Mouse (Mus musculus) neural tube, embryonic 15.5 days (tissue): ENCODE data around the gene Gm17455. TPM values are rescaled to one million over a fixed set of nuclear protein-coding genes. Genes with fewer than 3 reads are reported as not detected.

Source experiments
- ATAC-seq: fragments of 200-750 bp; cut with Nextera tagmentation; 2 replicates; pipeline ENCODE4 v1.8.0; 2017; ENCODE audit warnings: mild to moderate bottlenecking, moderate TSS enrichment, moderate library complexity; ENCODE audit not compliant: low FRiP score
- H3K27ac ChIP-seq: fragments of 300-500 bp; sonication (generic); replicated peaks from 2 replicates; pipeline ENCODE4 v1.5.1; 2015; ENCODE audit warnings: mild to moderate bottlenecking, inconsistent platforms
- H3K27me3 ChIP-seq: fragments of 300-500 bp; sonication (generic); replicated peaks from 2 replicates; pipeline ENCODE4 v1.6.1; 2015; ENCODE audit warnings: inconsistent platforms
- H3K36me3 ChIP-seq: fragments of 300-500 bp; sonication (generic); 2 replicates; pipeline ENCODE4 v1.6.1; 2015; ENCODE audit warnings: inconsistent platforms
- H3K4me1 ChIP-seq: fragments of 300-500 bp; sonication (generic); 2 replicates; pipeline ENCODE4 v1.6.1; 2015; ENCODE audit warnings: inconsistent platforms
- H3K4me2 ChIP-seq: fragments of 300-500 bp; sonication (generic); 2 replicates; pipeline ENCODE4 v1.6.1; 2015; ENCODE audit warnings: inconsistent platforms, mild to moderate bottlenecking, moderate library complexity
- H3K4me3 ChIP-seq: fragments of 300-500 bp; sonication (generic); replicated peaks from 2 replicates; pipeline ENCODE4 v1.5.1; 2015; ENCODE audit warnings: mild to moderate bottlenecking, inconsistent platforms
- H3K9ac ChIP-seq: fragments of 300-500 bp; sonication (generic); replicated peaks from 2 replicates; pipeline ENCODE4 v1.6.1; 2015; ENCODE audit warnings: mild to moderate bottlenecking, inconsistent platforms
- H3K9me3 ChIP-seq: fragments of 300-500 bp; sonication (generic); replicated peaks from 2 replicates; pipeline ENCODE4 v1.6.1; 2016; ENCODE audit warnings: inconsistent platforms
- WGBS: fragments of 180-500 bp; shearing (Covaris S2); methylation state at CpG from one replicate; pipeline ENCODE4 v1.1.7; 2015; ENCODE audit warnings: mixed read lengths; 5-methylcytosine and 5-hydroxymethylcytosine counted together
- polyA plus RNA-seq: library from polyadenylated mRNA; unstranded; fragments of >200 nt; fragmentation: Nextera tagmentation; extraction: Ambion mirVana; gene quantifications from 2 replicates; pipeline ENCODE4 v1.2.1, GENCODE M21; 2015

Gm17455 gene
- polyA plus RNA-seq, 1 experiment from 2014 or later = 11.3 TPM

- ATAC-seq = peak; percentile 36; the same call in 1 of the 2 replicates
- Histone ChIP-seq H3K27ac (peak overlapping the region; percentile 43), H3K4me2 (no peak overlapping the region; the same call in 1 of the 2 replicates), H3K9me3 (no peaks in the 10 kb centered on the region), H3K36me3 (no peaks in the 10 kb centered on the region), H3K9ac (no peak overlapping the region), H3K4me3 (no peak overlapping the region), H3K27me3 (no peaks in the 10 kb centered on the region), H3K4me1 (peaks cover 26% of the 10 kb centered on the region)
- 28% methylated on average over 12 of the region's 12 CpGs for WGBS
Observed at GRCm38 (mm10) chr10:60361615-60362309, 37.8 kb upstream of the Gm17455 start.

- no peaks in the 10 kb centered on the region for H3K36me3 ChIP-seq
- no peak overlapping the region for H3K9ac ChIP-seq
- no peak overlapping the region for H3K4me2 ChIP-seq
- peak overlapping the region; percentile 43 for H3K27ac ChIP-seq
- no peak overlapping the region for H3K4me3 ChIP-seq
- ATAC-seq = peak; percentile 40; the same call in 1 of the 2 replicates
- H3K27me3 ChIP-seq = no peaks in the 10 kb centered on the region
- H3K9me3 ChIP-seq = no peaks in the 10 kb centered on the region
- WGBS = 28% methylated on average over 2 of the region's 2 CpGs
- peaks cover 25% of the 10 kb centered on the region for H3K4me1 ChIP-seq
Observed at GRCm38 (mm10) chr10:60362310-60362628, 37.3 kb upstream of the Gm17455 start.

- no peaks in the 10 kb centered on the region for H3K9me3 ChIP-seq
- H3K4me3 ChIP-seq = no peak overlapping the region
- H3K27ac ChIP-seq = no peak overlapping the region
- no peak overlapping the region for H3K4me2 ChIP-seq
- no peak for ATAC-seq
- whole genome bisulfite sequencing = 61% methylated on average over 6 of the region's 6 CpGs
- no peaks in the 10 kb centered on the region for H3K27me3 ChIP-seq
- H3K36me3 ChIP-seq = no peaks in the 10 kb centered on the region
- peaks cover 23% of the 10 kb centered on the region for H3K4me1 ChIP-seq
- H3K9ac ChIP-seq = no peak overlapping the region
Observed at GRCm38 (mm10) chr10:60363426-60363825, 36.1 kb upstream of the Gm17455 start.

GRCm38 (mm10) chr10:60367145-60367544 is 32.4 kb upstream of the Gm17455 start:
- H3K9ac ChIP-seq = no peak overlapping the region
- H3K9me3 ChIP-seq = no peaks in the 10 kb centered on the region
- no peaks in the 10 kb centered on the region for H3K27me3 ChIP-seq
- 86% methylated on average over 2 of the region's 2 CpGs for WGBS
- H3K4me3 ChIP-seq = no peak overlapping the region
- H3K36me3 ChIP-seq = no peaks in the 10 kb centered on the region
- ATAC-seq = no peak
- no peak overlapping the region for H3K4me2 ChIP-seq
- no peak overlapping the region for H3K27ac ChIP-seq
- H3K4me1 ChIP-seq = peaks cover 21% of the 10 kb centered on the region; the same call in 1 of the 2 replicates

GRCm38 (mm10) chr10:60367904-60368303 is 31.6 kb upstream of the Gm17455 start:
- no peak for ATAC-seq
- no peak overlapping the region for H3K4me2 ChIP-seq
- no peak overlapping the region for H3K27ac ChIP-seq
- peaks cover 14% of the 10 kb centered on the region; the same call in 1 of the 2 replicates for H3K4me1 ChIP-seq
- 75% methylated on average over 4 of the region's 4 CpGs for WGBS
- H3K27me3 ChIP-seq = no peaks in the 10 kb centered on the region
- no peak overlapping the region for H3K4me3 ChIP-seq
- H3K9me3 ChIP-seq = no peaks in the 10 kb centered on the region
- no peaks in the 10 kb centered on the region for H3K36me3 ChIP-seq
- H3K9ac ChIP-seq = no peak overlapping the region

GRCm38 (mm10) chr10:60369405-60369804 is 30.1 kb upstream of the Gm17455 start:
- WGBS = 87% methylated on average over 6 of the region's 6 CpGs
- H3K4me1 ChIP-seq = peaks cover 9% of the 10 kb centered on the region; the same call in 1 of the 2 replicates
- no peaks in the 10 kb centered on the region for H3K27me3 ChIP-seq
- no peak for ATAC-seq
- no peak overlapping the region for H3K4me3 ChIP-seq
- H3K4me2 ChIP-seq = no peak overlapping the region
- H3K27ac ChIP-seq = no peak overlapping the region
- H3K9ac ChIP-seq = no peak overlapping the region
- no peaks in the 10 kb centered on the region for H3K36me3 ChIP-seq
- no peaks in the 10 kb centered on the region for H3K9me3 ChIP-seq

- H3K4me1 ChIP-seq = peaks cover 9% of the 10 kb centered on the region; the same call in 1 of the 2 replicates
- no peak overlapping the region for H3K4me2 ChIP-seq
- no peaks in the 10 kb centered on the region for H3K27me3 ChIP-seq
- no peaks in the 10 kb centered on the region for H3K36me3 ChIP-seq
- H3K4me3 ChIP-seq = no peak overlapping the region
- H3K9me3 ChIP-seq = no peaks in the 10 kb centered on the region
- peak; percentile 52; the same call in 1 of the 2 replicates for ATAC-seq
- WGBS = 43% methylated on average over 2 of the region's 2 CpGs
- no peak overlapping the region for H3K27ac ChIP-seq
- no peak overlapping the region for H3K9ac ChIP-seq
Observed at GRCm38 (mm10) chr10:60370098-60370497, 29.4 kb upstream of the Gm17455 start.

- H3K9me3 ChIP-seq = no peaks in the 10 kb centered on the region
- no peaks in the 10 kb centered on the region for H3K27me3 ChIP-seq
- H3K4me1 ChIP-seq = peaks cover 9% of the 10 kb centered on the region; the same call in 1 of the 2 replicates
- H3K27ac ChIP-seq = no peak overlapping the region
- no peak overlapping the region for H3K4me3 ChIP-seq
- no peak overlapping the region for H3K9ac ChIP-seq
- H3K4me2 ChIP-seq = no peak overlapping the region
- 77% methylated on average over 5 of the region's 5 CpGs for WGBS
- ATAC-seq = 0 out of 2 replicates have a peak, but pooled peaks have one; percentile 49
- H3K36me3 ChIP-seq = no peaks in the 10 kb centered on the region
Observed at GRCm38 (mm10) chr10:60370601-60371061, 28.9 kb upstream of the Gm17455 start.

GRCm38 (mm10) chr10:60371596-60372386 is 27.7 kb upstream of the Gm17455 start:
- Histone ChIP-seq H3K36me3 (no peaks in the 10 kb centered on the region), H3K27me3 (no peaks in the 10 kb centered on the region), H3K4me3 (no peak overlapping the region), H3K27ac (no peak overlapping the region), H3K4me1 (peaks cover 9% of the 10 kb centered on the region; the same call in 1 of the 2 replicates), H3K4me2 (no peak overlapping the region), H3K9ac (no peak overlapping the region), H3K9me3 (no peaks in the 10 kb centered on the region)
- WGBS = 80% methylated on average over 5 of the region's 5 CpGs
- no peak for ATAC-seq

GRCm38 (mm10) chr10:60373543-60373936 is 26.0 kb upstream of the Gm17455 start:
- peaks cover 9% of the 10 kb centered on the region; the same call in 1 of the 2 replicates for H3K4me1 ChIP-seq
- no peak for ATAC-seq
- H3K9me3 ChIP-seq = no peaks in the 10 kb centered on the region
- no peaks in the 10 kb centered on the region for H3K36me3 ChIP-seq
- H3K27me3 ChIP-seq = no peaks in the 10 kb centered on the region
- WGBS = 75% methylated on average over 6 of the region's 6 CpGs
- no peak overlapping the region for H3K27ac ChIP-seq
- no peak overlapping the region for H3K9ac ChIP-seq
- H3K4me2 ChIP-seq = no peak overlapping the region
- no peak overlapping the region for H3K4me3 ChIP-seq

GRCm38 (mm10) chr10:60373937-60374578 is 25.5 kb upstream of the Gm17455 start:
- ATAC-seq = no peak
- WGBS = 58% methylated on average over 8 of the region's 8 CpGs

More at GRCm38 (mm10) chr10:60373937-60374578, 25.5 kb upstream of the Gm17455 start:
- Histone ChIP-seq H3K4me1 (peaks cover 9% of the 10 kb centered on the region; the same call in 1 of the 2 replicates), H3K27ac (no peak overlapping the region), H3K4me2 (no peak overlapping the region), H3K36me3 (no peaks in the 10 kb centered on the region), H3K9ac (no peak overlapping the region), H3K4me3 (no peak overlapping the region), H3K9me3 (no peaks in the 10 kb centered on the region), H3K27me3 (no peaks in the 10 kb centered on the region)
